Mouse (Mus musculus) splenic B cell, adult 2 months (primary cell): ENCODE data around the gene Pheta2.
A peak's percentile ranks its signal among the peaks of the same experiment; 100 is the strongest.
"Not testable (repeated sequence)": the region's sequence is repeated elsewhere in the genome, so short reads cannot be mapped to it uniquely, and the experiment has no call there.

Experiments
- DNase-seq: peaks from one replicate; pipeline ENCODE4 v3.0.0-alpha.2; 2011; ENCODE audit warnings: low read depth, low spot score
- H3K27me3 ChIP-seq: 2 replicates; pipeline ENCODE4 v1.6.1; 2012; ENCODE audit warnings: mild to moderate bottlenecking, low read length, moderate library complexity, mixed read lengths; ENCODE audit not compliant: control insufficient read depth, poor library complexity, insufficient read depth, severe bottlenecking
- H3K36me3 ChIP-seq: 2 replicates; pipeline ENCODE4 v1.6.1; 2012; ENCODE audit warnings: mild to moderate bottlenecking, low read length, moderate library complexity, mixed read lengths; ENCODE audit not compliant: control insufficient read depth, poor library complexity, insufficient read depth, severe bottlenecking

Gene Pheta2

DNA sequence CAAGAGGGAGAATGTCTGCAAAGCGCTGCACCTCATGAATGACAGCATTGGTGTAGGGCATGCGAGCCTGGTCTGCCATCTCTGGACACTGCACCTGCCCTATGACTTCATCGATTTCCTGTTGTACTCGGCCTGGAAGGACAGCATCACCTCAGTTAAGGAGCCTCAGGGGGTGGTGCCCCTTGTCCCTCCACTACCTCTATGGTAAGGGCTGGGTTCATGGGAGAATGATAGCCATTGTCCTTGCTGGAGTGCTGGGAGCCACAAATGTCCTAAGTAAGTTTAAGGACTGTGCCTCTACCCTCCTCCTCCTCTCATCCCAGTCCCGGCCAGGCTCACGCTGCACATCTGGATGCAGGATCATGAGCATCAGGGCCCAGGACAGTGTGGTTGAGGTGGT lies 33.7 kb downstream of the Pheta2 start:
- no peaks in the 10 kb centered on the region for H3K36me3 ChIP-seq
- DNase-seq = no peak
- H3K27me3 ChIP-seq = no peaks in the 10 kb centered on the region

DNA sequence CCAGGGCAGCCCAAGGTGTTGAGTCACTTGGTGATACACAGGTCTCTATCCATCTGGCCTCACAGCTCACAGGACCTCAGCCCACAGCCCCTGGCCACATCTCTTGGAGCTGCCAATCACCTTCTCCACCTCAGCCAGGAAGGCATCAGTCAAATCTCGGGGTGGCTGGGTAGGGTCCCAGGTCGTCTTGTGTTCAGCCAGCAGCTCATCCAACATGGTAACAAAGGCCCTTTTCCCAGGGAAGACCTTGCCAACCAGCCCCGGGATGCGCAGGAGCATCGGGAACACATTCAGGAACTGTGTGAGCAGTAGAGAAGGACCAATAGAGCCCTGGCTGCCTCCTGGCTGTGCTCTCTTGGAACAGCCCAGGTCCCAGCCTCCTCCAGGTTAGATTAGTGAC lies 34.2 kb downstream of the Pheta2 start:
- Histone ChIP-seq H3K36me3 (no peaks in the 10 kb centered on the region), H3K27me3 (no peaks in the 10 kb centered on the region)
- no peak for DNase-seq

DNA sequence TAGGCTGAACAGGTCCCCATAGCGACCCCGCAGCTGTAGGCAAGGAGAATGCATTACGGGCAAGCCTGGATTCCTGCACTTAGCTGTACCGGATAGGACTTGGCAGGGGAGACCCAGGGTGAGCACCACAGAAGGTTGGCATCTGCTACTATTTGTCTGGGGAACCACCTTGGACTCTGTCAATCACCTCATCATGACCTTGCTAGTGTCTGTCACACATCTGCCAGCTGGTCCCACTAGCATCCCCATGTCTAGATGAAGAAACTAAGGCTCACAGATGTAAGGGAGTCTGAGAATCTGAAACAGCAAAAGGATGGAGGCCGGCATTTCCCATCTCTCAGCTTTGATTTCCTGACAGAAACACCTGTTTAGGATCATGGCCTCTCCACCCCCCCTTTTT lies 35.7 kb downstream of the Pheta2 start:
- no peak for DNase-seq
- Histone ChIP-seq H3K36me3 (no peaks in the 10 kb centered on the region), H3K27me3 (no peaks in the 10 kb centered on the region)

DNA sequence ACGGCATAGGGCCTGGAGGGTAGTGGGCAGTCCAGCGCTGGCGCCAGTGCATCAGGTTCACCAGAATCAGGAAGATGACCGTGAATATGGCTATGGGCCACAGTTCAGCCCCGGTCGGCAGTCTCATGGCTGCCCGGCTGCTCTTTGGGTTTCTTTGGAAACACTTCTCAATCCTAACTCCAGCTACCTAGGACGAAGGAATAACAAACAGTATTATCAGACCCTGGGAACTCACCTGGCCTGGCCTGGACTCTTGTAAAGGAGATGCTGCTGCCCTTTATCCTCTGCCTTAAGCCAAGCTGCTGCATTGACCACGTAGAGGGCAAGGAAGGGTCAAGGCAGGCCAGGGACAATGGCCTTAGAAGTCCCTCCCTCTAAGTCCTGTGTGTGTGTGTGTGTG lies 37.1 kb downstream of the Pheta2 start:
- no peaks in the 10 kb centered on the region for H3K36me3 ChIP-seq
- DNase-seq = no peak
- H3K27me3 ChIP-seq = no peaks in the 10 kb centered on the region; the same call in 1 of the 2 replicates

- H3K36me3 ChIP-seq = no peaks in the 10 kb centered on the region
- H3K27me3 ChIP-seq = no peaks in the 10 kb centered on the region; the same call in 1 of the 2 replicates
- no peak for DNase-seq
Observed at GRCm38 (mm10) chr15:82376393-82377138, 37.8 kb downstream of the Pheta2 start.

DNA sequence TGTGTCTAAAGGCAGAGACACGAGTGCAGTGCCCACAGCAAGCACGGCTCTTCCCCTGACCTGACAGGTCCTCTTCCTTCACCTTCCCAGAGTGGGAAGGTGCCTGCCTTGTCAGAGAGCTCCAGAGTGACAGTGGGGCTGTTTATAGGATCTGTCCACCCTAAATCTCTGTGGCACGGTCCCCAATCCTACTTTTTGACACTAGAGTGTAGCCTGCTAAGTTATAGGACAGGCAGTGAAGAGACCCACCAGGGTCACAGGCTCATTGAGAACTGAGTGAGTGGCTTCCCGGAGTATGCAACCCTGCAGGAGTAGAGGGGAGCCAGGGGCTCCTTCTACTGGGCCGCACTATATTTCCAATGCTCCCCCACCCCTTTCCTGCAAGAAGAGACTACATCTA lies 39.0 kb downstream of the Pheta2 start:
- no peaks in the 10 kb centered on the region for H3K36me3 ChIP-seq
- DNase-seq = no peak
- H3K27me3 ChIP-seq = no peaks in the 10 kb centered on the region; the same call in 1 of the 2 replicates

DNA sequence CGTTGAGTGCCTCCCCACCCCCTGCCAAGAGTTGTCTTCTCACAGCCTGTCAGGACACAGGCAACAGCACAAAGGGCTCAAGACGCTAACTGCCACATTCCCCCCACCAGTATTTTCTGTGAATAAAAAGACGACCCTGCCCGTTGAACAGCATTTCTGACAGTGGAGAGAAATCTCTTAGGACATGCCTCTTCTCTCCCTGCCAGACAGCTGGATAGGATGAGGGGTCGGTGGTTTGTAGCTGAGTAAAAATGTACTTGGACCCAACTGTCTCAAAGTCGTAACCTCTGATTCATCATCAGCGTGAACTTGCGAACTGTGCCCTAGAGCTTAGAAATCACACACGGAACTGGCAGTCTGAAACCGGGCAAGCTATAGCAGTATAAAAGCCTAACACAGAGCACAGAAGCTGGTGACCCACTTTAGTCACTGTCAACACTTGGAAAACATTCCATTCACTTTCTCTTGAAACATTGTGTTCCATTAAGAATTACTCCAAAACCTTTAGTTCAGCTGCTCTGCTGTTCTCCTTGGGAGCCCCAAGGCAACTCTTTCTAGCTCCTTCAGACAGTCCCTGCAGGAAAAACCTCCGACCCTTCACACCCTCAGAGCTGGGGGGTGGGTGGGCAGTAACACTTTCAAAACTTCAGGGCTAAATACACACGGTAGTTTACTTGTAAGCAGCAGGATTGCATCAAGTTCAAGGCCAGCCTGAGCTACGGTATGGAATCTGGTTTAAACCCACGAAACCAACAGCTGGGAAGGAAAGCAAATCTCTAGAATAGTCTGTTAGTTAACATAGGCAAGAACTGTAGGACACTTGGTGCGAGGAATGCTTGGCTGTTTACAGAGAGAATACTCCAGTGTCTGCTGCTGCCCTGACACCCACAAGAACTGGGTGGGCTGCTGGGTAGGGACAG lies 39.8 kb downstream of the Pheta2 start:
- no peak for DNase-seq
- Histone ChIP-seq H3K36me3 (no peaks in the 10 kb centered on the region), H3K27me3 (no peaks in the 10 kb centered on the region; the same call in 1 of the 2 replicates)

GRCm38 (mm10) chr15:82379511-82379870 lies 40.7 kb downstream of the Pheta2 start:
- no peaks in the 10 kb centered on the region; the same call in 1 of the 2 replicates for H3K27me3 ChIP-seq
- no peak for DNase-seq

GRCm38 (mm10) chr15:82379871-82380713 lies 41.4 kb downstream of the Pheta2 start, which contains the start of gene Cyp2d22:
Gene Cyp2d22 (minus strand): TSS chr15:82380260.
- Histone ChIP-seq H3K27me3 (no peaks in the 10 kb centered on the region; the same call in 1 of the 2 replicates), H3K36me3 (no peaks in the 10 kb centered on the region)
- peak; percentile 52 for DNase-seq

More at GRCm38 (mm10) chr15:82379511-82379870, 40.7 kb downstream of the Pheta2 start:
- no peaks in the 10 kb centered on the region for H3K36me3 ChIP-seq

- DNase-seq = no peak
- Histone ChIP-seq H3K36me3 (no peaks in the 10 kb centered on the region), H3K27me3 (no peaks in the 10 kb centered on the region; the same call in 1 of the 2 replicates)
Observed at GRCm38 (mm10) chr15:82380714-82381062, 41.9 kb downstream of the Pheta2 start.

DNA sequence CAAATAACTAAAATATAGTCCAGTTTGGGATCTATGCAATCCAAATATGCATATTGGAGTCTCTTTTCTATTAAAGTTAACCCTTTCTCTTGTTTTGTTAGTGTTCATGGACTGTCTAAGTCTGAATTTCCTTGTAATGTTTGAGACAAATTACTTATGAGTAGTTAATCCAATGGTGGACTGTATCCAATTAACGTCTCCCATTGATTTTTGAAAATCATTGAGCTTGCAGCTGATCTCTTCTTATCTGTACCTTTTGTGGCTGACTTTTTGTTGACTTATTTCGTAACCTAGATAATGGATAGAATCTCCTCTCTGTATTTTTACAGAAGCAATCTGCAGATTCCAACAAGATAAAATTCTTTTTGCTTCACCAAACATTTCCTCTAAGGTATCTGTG lies 43.7 kb downstream of the Pheta2 start:
- no peaks in the 10 kb centered on the region for H3K36me3 ChIP-seq
- no peak for DNase-seq
- no peaks in the 10 kb centered on the region; the same call in 1 of the 2 replicates for H3K27me3 ChIP-seq

DNA sequence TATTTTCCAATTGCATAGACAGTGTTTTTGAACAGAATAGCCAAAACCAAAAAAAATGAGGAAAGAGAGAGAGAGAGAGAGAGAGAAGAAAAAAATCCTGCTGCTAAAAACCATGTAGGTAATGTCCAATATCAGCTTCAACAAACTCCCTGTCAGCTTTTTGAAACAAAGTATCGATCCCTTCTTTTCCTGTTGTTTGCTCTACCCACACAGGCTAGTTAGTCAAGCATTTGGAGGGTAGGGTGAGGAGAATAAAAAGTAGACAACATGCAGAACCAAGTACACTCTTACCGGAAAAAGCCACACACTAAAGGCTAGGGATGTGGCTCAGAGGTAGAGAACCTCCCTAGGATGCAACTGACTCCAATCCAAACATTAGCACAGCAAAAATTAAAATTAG lies 47.0 kb downstream of the Pheta2 start:
- DNase-seq = no peak
- Histone ChIP-seq H3K36me3 (no peaks in the 10 kb centered on the region), H3K27me3 (no peaks in the 10 kb centered on the region)

- not testable (repeated sequence) for DNase-seq, H3K27me3 ChIP-seq, H3K36me3 ChIP-seq
Observed at GRCm38 (mm10) chr15:82389916-82390315, 51.2 kb downstream of the Pheta2 start.

DNA sequence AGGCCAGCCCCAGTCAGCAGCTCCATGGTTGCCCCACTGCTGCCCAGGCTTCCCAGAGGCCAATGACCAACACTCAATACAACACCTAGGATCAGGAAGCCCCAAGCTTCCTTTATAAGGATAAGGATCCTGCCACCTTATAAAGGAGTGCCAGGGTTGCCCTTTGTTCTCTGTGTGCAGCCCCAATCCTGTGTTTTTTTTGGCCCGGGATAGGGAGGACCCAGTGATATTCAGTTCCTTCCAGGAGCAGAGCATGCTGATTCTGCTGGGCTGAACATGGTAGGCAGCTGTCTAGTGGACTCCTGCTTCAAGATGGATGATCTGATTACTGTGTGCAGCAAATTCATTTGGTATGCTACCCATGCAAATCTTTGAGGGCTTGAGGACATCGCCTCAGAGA lies 55.2 kb downstream of the Pheta2 start, which contains the start of gene Cyp2d11:
Gene Cyp2d11 (minus strand): TSS at position 101 of the 400 bp plus-strand sequence.
- not testable (repeated sequence) for DNase-seq, H3K36me3 ChIP-seq, H3K27me3 ChIP-seq
